ENCODE assay signal across 9 mouse cellular contexts in the genomic region with DNA sequence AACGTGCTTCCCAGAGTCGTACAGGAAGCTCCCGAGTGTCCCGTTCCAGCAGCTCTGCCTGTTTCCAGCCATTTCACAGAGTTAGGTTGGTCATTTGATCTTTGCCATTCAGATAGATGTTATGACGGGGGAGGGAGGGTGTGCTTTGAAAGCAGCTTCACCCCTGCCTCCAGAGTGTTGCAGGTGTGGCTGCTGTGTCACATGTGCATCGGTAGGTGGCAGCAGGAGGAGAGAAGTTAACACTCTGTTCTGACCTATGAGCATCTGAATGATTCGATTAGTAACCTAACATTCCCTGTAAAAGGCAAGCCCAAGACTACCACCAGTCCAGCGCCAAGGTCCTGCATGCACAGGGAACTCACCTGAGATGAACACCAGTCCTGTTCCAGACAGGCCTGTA. TPM values are rescaled to one million over a fixed set of nuclear protein-coding genes. Genes with fewer than 3 reads are reported as not detected.
A peak's percentile ranks its signal among the peaks of the same experiment; 100 is the strongest.
DNase-seq lines count a peak whose midpoint lies in the region; ATAC-seq and TF ChIP-seq lines count a peak whose summit lies in the region.
"Had no signal": no experiment of that assay in that cellular context is flagged by ENCODE, and none has a peak within 500 bp of the region (broad histone marks: within the 10 kb centered on the region; RNA-seq: fewer than 3 reads in every experiment).

No protein-coding gene starts in this region.

- peak; percentile 62 for TF ChIP-seq CTCF in brain, embryonic 14.5 days (IDR thresholded peaks at IDR 0.05; ENCODE audit: borderline replicate concordance, extremely low read depth, insufficient read depth, insufficient read length)
- peak; percentile 72 for TF ChIP-seq CTCF in midbrain, postnatal 0 days (IDR thresholded peaks at IDR 0.05)

- no peaks in the 10 kb centered on the region for H3K9me3 ChIP-seq in hindbrain, embryonic 14.5 days (ENCODE audit: control insufficient read depth, low read length)
- no peaks in the 10 kb centered on the region for H3K9me3 ChIP-seq in hindbrain, embryonic 10.5 days
- no peaks in the 10 kb centered on the region for H3K9me3 ChIP-seq in midbrain, postnatal 0 days (ENCODE audit: low read length)
- H3K9me3 ChIP-seq: liver, embryonic 15.5 days had no signal

- H3K4me2 ChIP-seq in hindbrain, embryonic 14.5 days (replicated peaks), result no peak overlapping the region
- H3K4me2 ChIP-seq in midbrain, postnatal 0 days (ENCODE audit: low read depth, low read length, poor library complexity, severe bottlenecking), result no peak overlapping the region
- H3K4me2 ChIP-seq: liver, embryonic 15.5 days had no signal

- no peaks in the 10 kb centered on the region for H3K27me3 ChIP-seq in hindbrain, embryonic 14.5 days (ENCODE audit: control insufficient read depth, insufficient read depth, low read length)
- no peaks in the 10 kb centered on the region for H3K27me3 ChIP-seq in hindbrain, embryonic 10.5 days (ENCODE audit: insufficient read depth, poor library complexity, severe bottlenecking)
- no peaks in the 10 kb centered on the region for H3K27me3 ChIP-seq in midbrain, postnatal 0 days (ENCODE audit: insufficient read depth, low read length)
- H3K27me3 ChIP-seq: liver, embryonic 15.5 days had no signal

- H3K36me3 ChIP-seq in hindbrain, embryonic 14.5 days (replicated peaks; ENCODE audit: control insufficient read depth, insufficient read depth), result no peaks in the 10 kb centered on the region
- H3K36me3 ChIP-seq in hindbrain, embryonic 10.5 days, result no peaks in the 10 kb centered on the region
- no peaks in the 10 kb centered on the region for H3K36me3 ChIP-seq in midbrain, postnatal 0 days (ENCODE audit: insufficient read depth, low read length)
- H3K36me3 ChIP-seq: liver, embryonic 15.5 days had no signal

- TF ChIP-seq POLR2A in brain, embryonic 14.5 days (IDR thresholded peaks at IDR 0.05; ENCODE audit: borderline replicate concordance, extremely low read depth, insufficient read depth, insufficient read length, poor library complexity, severe bottlenecking), result no peak

- no peak overlapping the region for H3K9ac ChIP-seq in hindbrain, embryonic 14.5 days
- H3K9ac ChIP-seq in midbrain, postnatal 0 days (replicated peaks; ENCODE audit: low read length, poor library complexity, severe bottlenecking), result no peak overlapping the region
- H3K9ac ChIP-seq: liver, embryonic 15.5 days had no signal

- H3K4me1 ChIP-seq in hindbrain, embryonic 14.5 days (replicated peaks; ENCODE audit: control insufficient read depth, insufficient read depth, low read length), result no peaks in the 10 kb centered on the region
- no peaks in the 10 kb centered on the region for H3K4me1 ChIP-seq in hindbrain, embryonic 10.5 days (replicated peaks)
- no peaks in the 10 kb centered on the region for H3K4me1 ChIP-seq in midbrain, postnatal 0 days (ENCODE audit: insufficient read depth, low read length)

- no peak overlapping the region for H3K4me3 ChIP-seq in hindbrain, embryonic 14.5 days (replicated peaks; ENCODE audit: low read length)
- no peak overlapping the region for H3K4me3 ChIP-seq in hindbrain, embryonic 10.5 days
- no peak overlapping the region for H3K4me3 ChIP-seq in midbrain, postnatal 0 days (ENCODE audit: low read depth, low read length)
- H3K4me3 ChIP-seq: liver, embryonic 15.5 days had no signal

- ATAC-seq in hindbrain, embryonic 14.5 days (ENCODE audit: low FRiP score), result no peak
- ATAC-seq in CD4-positive, CD25-positive, alpha-beta regulatory T cell, adult 4 months, result peak; percentile 53
- ATAC-seq in midbrain, postnatal 0 days (ENCODE audit: low FRiP score), result 0 out of 2 replicates have a peak, but pooled peaks have one; percentile 6

- H3K27ac ChIP-seq in hindbrain, embryonic 14.5 days, result no peak overlapping the region
- no peak overlapping the region for H3K27ac ChIP-seq in hindbrain, embryonic 10.5 days
- H3K27ac ChIP-seq in midbrain, postnatal 0 days (ENCODE audit: low read depth, low read length), result no peak overlapping the region
- H3K27ac ChIP-seq: liver, embryonic 15.5 days had no signal

- DNase-seq in hindbrain, embryonic 14.5 days (ENCODE audit: low spot score), result peak; percentile 36
- DNase-seq in hindbrain, embryonic 10.5 days (ENCODE audit: low spot score), result no peak
- DNase-seq in brain, embryonic 14.5 days (ENCODE audit: low read depth), result peak; percentile 35
- peak; percentile 43 for DNase-seq in midbrain, postnatal 0 days (ENCODE audit: low spot score)
- no peak for DNase-seq in urinary bladder, adult 18-20 months (ENCODE audit: low spot score in 2 of 2)
- DNase-seq in urinary bladder, postnatal 14 days (ENCODE audit: low spot score), result no peak
- DNase-seq in Muller cell, postnatal 12 days (ENCODE audit: inconsistent ontology term), result no peak

- WGBS in hindbrain, embryonic 14.5 days, result 56% methylated on average over 8 of the region's 8 CpGs
- WGBS in hindbrain, embryonic 10.5 days, result 48% methylated on average over 8 of the region's 8 CpGs
- WGBS in midbrain, postnatal 0 days, result 51% methylated on average over 8 of the region's 8 CpGs

RNA-seq across cellular contexts. Expression of a gene that starts 18.1 kb away (rescaled TPM):
- polyA plus RNA-seq in hindbrain, embryonic 14.5 days (2014; fragmentation: Nextera tagmentation; extraction: Ambion mirVana), result 60.8 and 65.0 TPM in 2 replicates
- 40.5 and 48.4 TPM in 2 replicates for polyA plus RNA-seq in hindbrain, embryonic 10.5 days (2016; fragmentation: Nextera tagmentation; extraction: Ambion mirVana)
- polyA plus RNA-seq in CD4-positive, CD25-positive, alpha-beta regulatory T cell, adult 4 months (2017; shearing (Covaris generic)), result 10 to 100 TPM; 18.5 to 22.7 TPM
- polyA plus RNA-seq in brain, embryonic 14.5 days (2012; rRNA removed), result 49.2 and 52.9 TPM in 2 replicates
- 35.6 and 37.5 TPM in 2 replicates for total RNA-seq in midbrain, postnatal 0 days (2014; rRNA removed)
- polyA plus RNA-seq in midbrain, postnatal 0 days (2015; fragmentation: Nextera tagmentation; extraction: Ambion mirVana), result 60.6 and 62.1 TPM in 2 replicates

RNA-seq across cellular contexts. Expression of a gene that starts 38.0 kb away (rescaled TPM):
- 29.1 and 34.2 TPM in 2 replicates for polyA plus RNA-seq in hindbrain, embryonic 14.5 days (2014; fragmentation: Nextera tagmentation; extraction: Ambion mirVana)
- polyA plus RNA-seq in hindbrain, embryonic 10.5 days (2016; fragmentation: Nextera tagmentation; extraction: Ambion mirVana), result 35.9 and 38.0 TPM in 2 replicates
- 10 to 100 TPM; 32.4 to 37.1 TPM for polyA plus RNA-seq in CD4-positive, CD25-positive, alpha-beta regulatory T cell, adult 4 months (2017; shearing (Covaris generic))
- 26.4 and 43.9 TPM in 2 replicates for polyA plus RNA-seq in brain, embryonic 14.5 days (2012; rRNA removed)
- 14.4 and 21.2 TPM in 2 replicates for total RNA-seq in midbrain, postnatal 0 days (2014; rRNA removed)
- polyA plus RNA-seq in midbrain, postnatal 0 days (2015; fragmentation: Nextera tagmentation; extraction: Ambion mirVana), result 24.2 and 25.4 TPM in 2 replicates

RNA-seq across cellular contexts. Expression of a gene that starts 45.1 kb away (rescaled TPM):
- 0.23 and 0.54 TPM in 2 replicates for polyA plus RNA-seq in hindbrain, embryonic 14.5 days (2014; fragmentation: Nextera tagmentation; extraction: Ambion mirVana)
- 0.39 and 0.66 TPM in 2 replicates for polyA plus RNA-seq in hindbrain, embryonic 10.5 days (2016; fragmentation: Nextera tagmentation; extraction: Ambion mirVana)
- polyA plus RNA-seq in CD4-positive, CD25-positive, alpha-beta regulatory T cell, adult 4 months (2017; shearing (Covaris generic)), result under 1 TPM in 1 of 2 experiments, not detected in 1; 0.44 TPM
- 1.5 and 3.1 TPM in 2 replicates for polyA plus RNA-seq in brain, embryonic 14.5 days (2012; rRNA removed)
- 0.44 and 0.52 TPM in 2 replicates for total RNA-seq in midbrain, postnatal 0 days (2014; rRNA removed)
- 0.52 and 0.58 TPM in 2 replicates for polyA plus RNA-seq in midbrain, postnatal 0 days (2015; fragmentation: Nextera tagmentation; extraction: Ambion mirVana)

RNA-seq across cellular contexts. Expression of a gene that starts 54.9 kb away (rescaled TPM):
- 10.0 and 11.0 TPM in 2 replicates for polyA plus RNA-seq in hindbrain, embryonic 14.5 days (2014; fragmentation: Nextera tagmentation; extraction: Ambion mirVana)
- 1.1 and 1.6 TPM in 2 replicates for polyA plus RNA-seq in hindbrain, embryonic 10.5 days (2016; fragmentation: Nextera tagmentation; extraction: Ambion mirVana)
- under 1 TPM; 0.16 to 0.28 TPM for polyA plus RNA-seq in CD4-positive, CD25-positive, alpha-beta regulatory T cell, adult 4 months (2017; shearing (Covaris generic))
- 7.5 and 11.1 TPM in 2 replicates for polyA plus RNA-seq in brain, embryonic 14.5 days (2012; rRNA removed)
- 31.9 and 40.2 TPM in 2 replicates for total RNA-seq in midbrain, postnatal 0 days (2014; rRNA removed)
- 15.4 and 16.6 TPM in 2 replicates for polyA plus RNA-seq in midbrain, postnatal 0 days (2015; fragmentation: Nextera tagmentation; extraction: Ambion mirVana)

Comparison
In these comparisons a context has a peak if more than half of its experiments do, and no peak if none do; other contexts are left out.
1. DNase-seq: peak in hindbrain, embryonic 14.5 days (single experiment), brain, embryonic 14.5 days (single experiment) and midbrain, postnatal 0 days (single experiment); none in hindbrain, embryonic 10.5 days (single experiment), urinary bladder, adult 18-20 months (0 of 2), urinary bladder, postnatal 14 days (single experiment) and Muller cell, postnatal 12 days (single experiment).